Mouse (Mus musculus): ENCODE results near the gene St8sia2. TPM values are rescaled to one million over a fixed set of nuclear protein-coding genes. Genes with fewer than 3 reads are reported as not detected.

The St8sia2 gene
- polyA plus RNA-seq, 1 experiment from 2014 or later, result 56.4 TPM

- Histone ChIP-seq H3K9ac (no peak overlapping the region), H3K4me3 (no peak overlapping the region), H3K27ac (no peak overlapping the region), H3K4me2 (replicated peaks) (no peak overlapping the region), H3K4me1 (no peaks in the 10 kb centered on the region), H3K9me3 (no peaks in the 10 kb centered on the region), H3K36me3 (peaks cover 85% of the 10 kb centered on the region), H3K27me3 (replicated peaks) (no peaks in the 10 kb centered on the region)
- no peak for ATAC-seq (ENCODE audit: low FRiP score, low read depth)
- 53% methylated on average over 5 of the region's 5 CpGs for WGBS
Measured at GRCm38 (mm10) chr7:73954441-73954840, 59.0 kb downstream of the St8sia2 start.

DNA sequence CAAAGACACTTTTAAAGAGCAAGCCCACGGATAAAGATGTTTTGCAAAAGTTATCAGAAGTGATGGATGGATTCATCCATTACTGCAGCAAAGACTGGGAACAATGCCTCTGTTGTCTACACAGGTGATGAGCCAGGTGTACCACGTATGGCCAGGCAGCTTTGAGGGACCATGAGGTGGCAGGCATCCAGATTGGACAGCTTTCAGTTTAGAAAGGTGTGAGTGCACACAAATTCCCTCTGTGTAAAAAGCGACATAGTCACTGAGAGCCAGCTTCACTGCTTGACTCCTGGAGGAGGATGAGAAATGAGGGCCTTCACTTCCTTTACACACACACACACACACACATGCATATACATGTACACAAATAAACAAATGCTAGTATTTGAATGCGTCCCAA, 60.4 kb downstream of the St8sia2 start:
- H3K4me3 ChIP-seq, result no peak overlapping the region
- no peak overlapping the region for H3K27ac ChIP-seq
- no peaks in the 10 kb centered on the region for H3K9me3 ChIP-seq
- ATAC-seq (ENCODE audit: low FRiP score, low read depth), result no peak
- H3K4me2 ChIP-seq (replicated peaks), result no peak overlapping the region
- H3K4me1 ChIP-seq, result no peaks in the 10 kb centered on the region
- H3K27me3 ChIP-seq (replicated peaks), result no peaks in the 10 kb centered on the region
- WGBS, result 94% methylated on average over 4 of the region's 4 CpGs
- peaks cover 82% of the 10 kb centered on the region for H3K36me3 ChIP-seq
- H3K9ac ChIP-seq, result no peak overlapping the region

DNA sequence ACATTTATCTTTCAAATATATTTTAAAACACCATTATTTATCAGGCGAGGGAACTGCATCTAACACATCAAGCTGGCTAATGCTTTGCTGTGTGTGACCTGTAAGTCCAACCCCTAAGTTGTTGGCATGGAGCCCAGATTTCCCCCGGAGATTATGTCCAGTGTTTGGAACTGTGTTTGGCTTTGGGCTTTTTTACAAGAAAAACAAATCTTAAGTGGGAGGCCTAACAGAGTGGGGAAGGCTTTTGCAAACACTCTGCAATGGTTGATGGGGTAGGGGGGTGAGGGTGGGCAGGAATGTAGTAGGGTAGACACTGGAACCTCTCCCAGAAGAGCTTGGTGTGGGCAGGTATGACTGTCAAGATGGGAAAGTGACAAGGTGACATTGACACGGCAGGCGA, 71.8 kb downstream of the St8sia2 start:
- no peaks in the 10 kb centered on the region for H3K9me3 ChIP-seq
- no peak overlapping the region for H3K4me2 ChIP-seq (replicated peaks)
- H3K27ac ChIP-seq, result no peak overlapping the region
- peaks cover 27% of the 10 kb centered on the region for H3K4me1 ChIP-seq
- H3K27me3 ChIP-seq (replicated peaks), result no peaks in the 10 kb centered on the region
- no peak overlapping the region for H3K4me3 ChIP-seq
- H3K9ac ChIP-seq, result no peak overlapping the region
- peaks cover 54% of the 10 kb centered on the region for H3K36me3 ChIP-seq
- WGBS, result 62% methylated on average over 4 of the region's 4 CpGs
- ATAC-seq (ENCODE audit: low FRiP score, low read depth), result no peak

- 89% methylated on average over 8 of the region's 8 CpGs for WGBS
- ATAC-seq (ENCODE audit: low FRiP score, low read depth), result no peak
- Histone ChIP-seq H3K36me3 (peaks cover 32% of the 10 kb centered on the region), H3K27me3 (replicated peaks) (no peaks in the 10 kb centered on the region), H3K4me2 (replicated peaks) (no peak overlapping the region), H3K9me3 (no peaks in the 10 kb centered on the region), H3K4me3 (no peak overlapping the region), H3K9ac (no peak overlapping the region), H3K27ac (no peak overlapping the region), H3K4me1 (peaks cover 27% of the 10 kb centered on the region)
Measured at GRCm38 (mm10) chr7:73939236-73939635, 74.3 kb downstream of the St8sia2 start.

DNA sequence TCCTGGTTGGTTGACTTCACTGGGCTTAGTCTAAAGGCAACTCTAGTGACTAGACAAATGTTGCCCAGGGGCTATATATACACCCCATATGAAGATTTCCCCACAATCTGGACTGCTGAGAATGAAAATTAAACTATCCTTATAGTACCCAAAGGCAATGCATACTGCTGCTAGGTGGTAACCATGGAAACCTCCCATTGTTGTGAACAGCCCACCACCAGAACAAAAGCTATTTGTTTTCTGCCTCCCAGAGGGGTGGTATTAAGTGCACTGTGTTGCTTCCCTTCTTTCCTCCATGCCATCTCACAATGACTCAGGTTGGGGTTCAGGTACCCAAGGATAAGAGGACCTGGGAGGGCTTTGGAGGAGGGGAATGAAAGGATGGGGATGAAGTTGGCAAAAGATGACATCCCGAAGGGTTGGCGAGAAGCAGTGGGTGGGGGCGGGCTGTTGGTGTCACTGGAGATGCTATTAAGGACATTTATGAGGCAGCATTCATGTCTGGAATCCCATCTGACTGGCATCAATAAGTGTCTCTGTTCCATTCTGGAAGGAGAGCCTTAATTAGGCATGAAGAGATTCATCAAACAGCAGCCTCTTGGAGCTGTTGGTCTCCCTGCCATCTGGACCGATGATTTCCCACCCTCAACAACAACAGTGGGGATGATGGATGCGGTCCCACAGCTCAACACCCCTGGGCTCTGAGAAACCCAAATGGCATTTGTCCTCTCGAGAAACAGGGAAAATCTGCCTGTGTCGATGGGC, 75.3 kb downstream of the St8sia2 start:
- no peak overlapping the region; the same call in 1 of the 2 replicates for H3K27ac ChIP-seq
- peaks cover 27% of the 10 kb centered on the region for H3K4me1 ChIP-seq
- WGBS, result 20% methylated on average over 7 of the region's 7 CpGs
- ATAC-seq (ENCODE audit: low FRiP score, low read depth), result peak; percentile 78
- no peak overlapping the region for H3K9ac ChIP-seq
- H3K4me3 ChIP-seq, result no peak overlapping the region
- no peaks in the 10 kb centered on the region for H3K9me3 ChIP-seq
- H3K4me2 ChIP-seq (replicated peaks), result no peak overlapping the region
- H3K27me3 ChIP-seq (replicated peaks), result no peaks in the 10 kb centered on the region
- H3K36me3 ChIP-seq, result peaks cover 22% of the 10 kb centered on the region

DNA sequence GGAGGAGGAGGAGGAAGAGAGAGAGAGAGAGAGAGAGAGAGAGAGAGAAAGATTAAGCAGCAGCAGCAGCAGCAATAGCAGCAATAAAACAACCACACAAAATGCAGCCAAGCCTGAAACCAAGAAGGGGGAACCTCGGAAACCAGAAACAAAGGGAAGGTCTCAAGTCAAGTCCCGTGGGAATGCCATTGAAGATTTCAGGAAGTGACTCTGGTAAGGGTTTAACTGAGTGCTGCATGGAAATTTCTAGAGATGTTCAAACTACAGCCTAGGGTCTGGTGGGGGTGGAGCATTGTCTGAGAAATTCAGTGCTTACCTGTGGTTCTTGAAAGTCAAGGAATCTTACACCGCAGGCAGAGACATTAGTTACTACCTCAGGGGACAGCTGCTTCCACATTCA, 77.4 kb downstream of the St8sia2 start:
- WGBS, result 42% methylated on average over 3 of the region's 3 CpGs
- no peaks in the 10 kb centered on the region for H3K27me3 ChIP-seq (replicated peaks)

GRCm38 (mm10) chr7:73935703-73936102, 77.8 kb downstream of the St8sia2 start:
- Histone ChIP-seq H3K4me1 (peaks cover 12% of the 10 kb centered on the region), H3K4me3 (no peak overlapping the region), H3K4me2 (replicated peaks) (no peak overlapping the region), H3K9ac (no peak overlapping the region), H3K27me3 (replicated peaks) (no peaks in the 10 kb centered on the region), H3K36me3 (peaks cover 4% of the 10 kb centered on the region), H3K9me3 (no peaks in the 10 kb centered on the region), H3K27ac (no peak overlapping the region)
- 75% methylated on average over 2 of the region's 2 CpGs for WGBS
- no peak for ATAC-seq (ENCODE audit: low FRiP score, low read depth)

More for the DNA sequence above, 77.4 kb downstream of the St8sia2 start:
- peaks cover 7% of the 10 kb centered on the region for H3K36me3 ChIP-seq
- H3K9me3 ChIP-seq, result no peaks in the 10 kb centered on the region
- H3K9ac ChIP-seq, result no peak overlapping the region
- no peak overlapping the region for H3K4me3 ChIP-seq
- no peak overlapping the region for H3K27ac ChIP-seq
- H3K4me2 ChIP-seq (replicated peaks), result no peak overlapping the region
- H3K4me1 ChIP-seq, result peaks cover 17% of the 10 kb centered on the region
- ATAC-seq (ENCODE audit: low FRiP score, low read depth), result no peak

GRCm38 (mm10) chr7:73933036-73933435, 80.5 kb downstream of the St8sia2 start:
- H3K4me3 ChIP-seq, result no peak overlapping the region
- H3K9ac ChIP-seq, result no peak overlapping the region
- 87% methylated on average over 3 of the region's 3 CpGs for WGBS
- no peak for ATAC-seq (ENCODE audit: low FRiP score, low read depth)
- no peak overlapping the region for H3K4me2 ChIP-seq (replicated peaks)
- peaks cover 3% of the 10 kb centered on the region; the same call in 1 of the 2 replicates for H3K4me1 ChIP-seq
- H3K36me3 ChIP-seq, result no peaks in the 10 kb centered on the region
- H3K27me3 ChIP-seq (replicated peaks), result no peaks in the 10 kb centered on the region
- H3K9me3 ChIP-seq, result no peaks in the 10 kb centered on the region
- H3K27ac ChIP-seq, result no peak overlapping the region

DNA sequence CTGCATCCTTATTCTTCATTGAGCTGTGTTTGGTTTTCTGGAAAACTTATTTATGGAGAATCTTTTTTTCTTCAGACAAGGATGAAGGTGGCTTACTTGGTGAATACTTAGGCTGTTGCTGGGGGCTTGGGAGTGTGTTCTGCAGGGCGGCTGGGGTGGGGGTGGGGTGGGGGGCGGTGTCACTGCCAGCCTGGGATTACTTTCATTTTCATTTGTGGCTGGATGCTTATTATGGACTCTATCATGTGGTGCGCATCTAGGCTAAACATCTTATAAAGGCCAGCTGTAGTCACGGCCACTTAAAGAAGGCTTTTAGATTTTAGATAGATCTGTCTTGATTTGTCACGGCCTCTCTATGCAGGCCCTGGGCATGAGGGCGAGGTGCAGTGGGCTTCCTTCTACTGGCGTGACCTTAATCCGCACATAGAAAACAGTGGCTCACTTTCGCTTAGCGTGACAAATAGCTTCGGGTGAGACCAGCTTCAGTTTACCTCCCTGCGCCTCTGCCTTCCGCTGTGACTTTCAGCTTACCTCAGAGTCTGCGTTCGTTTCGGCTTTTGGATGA, 92.5 kb downstream of the St8sia2 start:
- H3K4me3 ChIP-seq, result no peak overlapping the region
- H3K27ac ChIP-seq, result no peak overlapping the region
- peaks cover 43% of the 10 kb centered on the region for H3K4me1 ChIP-seq
- 0 out of 2 replicates have a peak, but pooled peaks have one; percentile 43 for ATAC-seq (ENCODE audit: low FRiP score, low read depth)
- no peak overlapping the region for H3K9ac ChIP-seq
- no peaks in the 10 kb centered on the region for H3K27me3 ChIP-seq (replicated peaks)
- no peaks in the 10 kb centered on the region for H3K36me3 ChIP-seq
- no peaks in the 10 kb centered on the region for H3K9me3 ChIP-seq
- 37% methylated on average over 16 of the region's 16 CpGs for WGBS
- H3K4me2 ChIP-seq (replicated peaks), result peak overlapping the region; percentile 40

DNA sequence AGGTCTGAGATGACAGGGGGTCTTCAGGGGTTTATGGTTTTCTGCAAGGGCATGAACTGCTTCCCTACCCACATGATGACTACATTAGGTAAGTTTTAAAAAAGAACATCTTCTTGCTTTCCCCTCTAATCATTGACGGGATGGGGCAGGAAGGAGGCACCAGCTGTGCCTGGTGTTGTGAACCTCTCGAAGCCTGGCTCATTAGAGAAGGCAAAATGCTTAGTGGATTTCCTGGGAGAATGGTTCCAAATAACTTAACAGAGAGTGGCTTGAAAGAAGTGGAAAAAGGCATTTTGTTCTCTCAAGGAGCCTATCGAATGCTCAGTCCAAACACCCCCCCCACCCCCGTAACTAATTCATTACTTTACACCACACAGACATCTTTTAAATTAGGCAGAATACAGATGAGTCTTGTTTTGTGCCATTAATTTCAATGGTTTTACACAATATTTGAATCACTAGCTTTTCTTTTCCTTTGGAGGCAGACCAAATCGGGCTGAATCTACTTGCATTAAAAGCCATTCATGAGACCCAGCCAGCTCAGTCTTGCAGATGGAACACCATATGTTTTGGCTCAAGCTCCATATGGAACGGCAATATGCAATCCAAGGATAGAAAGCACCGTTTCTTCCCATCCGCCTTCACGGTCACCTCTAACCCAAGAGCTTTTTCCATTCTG, 95.7 kb downstream of the St8sia2 start:
- no peaks in the 10 kb centered on the region for H3K27me3 ChIP-seq (replicated peaks)
- peak overlapping the region; percentile 33; the same call in 1 of the 2 replicates for H3K27ac ChIP-seq
- 31% methylated on average over 9 of the region's 9 CpGs for WGBS
- peaks cover 43% of the 10 kb centered on the region for H3K4me1 ChIP-seq
- no peak overlapping the region for H3K4me2 ChIP-seq (replicated peaks)
- H3K9me3 ChIP-seq, result no peaks in the 10 kb centered on the region
- peak; percentile 82 for ATAC-seq (ENCODE audit: low FRiP score, low read depth)
- no peak overlapping the region for H3K4me3 ChIP-seq
- H3K9ac ChIP-seq, result no peak overlapping the region
- H3K36me3 ChIP-seq, result no peaks in the 10 kb centered on the region

DNA sequence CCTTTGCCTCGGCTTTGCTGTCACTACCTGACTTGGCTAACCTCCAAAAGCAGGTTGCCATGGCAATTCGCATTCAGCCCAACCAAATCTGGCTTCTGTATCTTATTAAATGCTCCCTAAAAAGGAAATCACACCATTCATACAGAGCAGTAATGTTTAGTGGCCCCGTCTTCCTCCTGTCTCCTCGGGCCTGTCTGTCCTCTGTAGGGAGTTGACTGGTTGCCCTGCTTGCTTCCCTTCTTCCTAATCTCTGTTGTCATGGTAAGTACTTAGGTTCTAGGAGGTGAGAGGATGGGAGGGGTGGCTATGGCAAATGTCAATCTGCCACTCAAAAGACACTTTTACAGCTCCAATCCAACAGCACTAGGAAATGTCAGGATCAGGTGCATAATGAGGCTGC, 101.6 kb downstream of the St8sia2 start:
- no peak for ATAC-seq (ENCODE audit: low FRiP score, low read depth)

DNA sequence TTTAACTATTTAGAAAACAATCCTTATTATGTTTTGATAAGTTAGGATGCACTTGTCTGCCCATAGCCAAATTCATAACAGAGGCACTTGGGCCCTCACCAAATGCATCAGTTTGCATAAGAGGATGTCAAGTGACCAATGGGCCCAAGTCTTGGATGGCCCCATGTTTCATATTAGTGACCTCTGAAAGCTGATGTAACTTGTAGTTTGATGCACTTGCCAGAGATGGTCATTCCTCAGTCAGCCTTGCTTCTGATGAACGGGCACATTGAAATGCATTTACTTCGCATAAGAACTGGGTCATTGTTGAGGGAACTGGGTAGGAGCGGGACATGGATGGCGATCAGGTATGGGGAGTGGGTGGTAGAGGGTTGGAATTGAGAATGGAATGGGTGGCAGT, 102.6 kb downstream of the St8sia2 start:
- no peaks in the 10 kb centered on the region for H3K27me3 ChIP-seq (replicated peaks)
- H3K4me2 ChIP-seq (replicated peaks), result no peak overlapping the region
- WGBS, result 91% methylated on average over 4 of the region's 4 CpGs
- no peak overlapping the region for H3K4me3 ChIP-seq
- no peak for ATAC-seq (ENCODE audit: low FRiP score, low read depth)
- no peak overlapping the region for H3K27ac ChIP-seq
- H3K36me3 ChIP-seq, result no peaks in the 10 kb centered on the region
- H3K4me1 ChIP-seq, result peaks cover 5% of the 10 kb centered on the region; the same call in 1 of the 2 replicates
- no peaks in the 10 kb centered on the region for H3K9me3 ChIP-seq
- H3K9ac ChIP-seq, result no peak overlapping the region

More for the DNA sequence above, 101.6 kb downstream of the St8sia2 start:
- Histone ChIP-seq H3K27ac (no peak overlapping the region), H3K9me3 (no peaks in the 10 kb centered on the region), H3K27me3 (replicated peaks) (no peaks in the 10 kb centered on the region), H3K4me2 (replicated peaks) (no peak overlapping the region), H3K9ac (no peak overlapping the region), H3K4me3 (no peak overlapping the region), H3K4me1 (peaks cover 5% of the 10 kb centered on the region), H3K36me3 (no peaks in the 10 kb centered on the region)
- 45% methylated on average over 4 of the region's 4 CpGs for whole genome bisulfite sequencing
